Mouse (Mus musculus) spleen, adult 2 months (tissue): ENCODE results near the gene Arhgef2. TPM values are rescaled to one million over a fixed set of nuclear protein-coding genes. Genes with fewer than 3 reads are reported as not detected.

Experiments
- DNase-seq, 2 experiments: peaks; one replicate each; pipeline versions ENCODE4 v3.0.0 to v3.0.0-alpha.2; 2012 to 2021; ENCODE audit warnings: low spot score in 2 of 2, low read depth in 1 of 2
- H3K27ac ChIP-seq: fragments of 200-500 bp; 2 replicates; pipeline ENCODE4 v1.5.1; 2012; ENCODE audit warnings: low read length, inconsistent platforms; ENCODE audit not compliant: insufficient read depth
- H3K27me3 ChIP-seq: fragments of 200-500 bp; 2 replicates; pipeline ENCODE4 v1.6.1; 2012; ENCODE audit warnings: mild to moderate bottlenecking, moderate library complexity, low read length, inconsistent platforms; ENCODE audit not compliant: control insufficient read depth, insufficient read depth
- H3K36me3 ChIP-seq: fragments of 200-500 bp; 2 replicates; pipeline ENCODE4 v1.6.1; 2012; ENCODE audit warnings: mild to moderate bottlenecking, low read length, inconsistent platforms; ENCODE audit not compliant: control insufficient read depth, insufficient read depth
- H3K4me1 ChIP-seq: fragments of 200-500 bp; 2 replicates; pipeline ENCODE4 v1.6.1; 2011; ENCODE audit warnings: inconsistent platforms; ENCODE audit not compliant: control insufficient read depth, insufficient read depth, insufficient read length
- H3K4me3 ChIP-seq: fragments of 200-500 bp; 2 replicates; pipeline ENCODE4 v1.5.1; 2011; ENCODE audit warnings: mild to moderate bottlenecking, inconsistent platforms; ENCODE audit not compliant: insufficient read depth, insufficient read length; ENCODE audit errors: extremely low read depth
- CTCF ChIP-seq: fragments of 200-500 bp; IDR thresholded peaks from 2 replicates; pipeline ENCODE4 v1.5.1; 2011; ENCODE audit warnings: mild to moderate bottlenecking, inconsistent platforms; ENCODE audit not compliant: insufficient read depth, insufficient read length, insufficient replicate concordance; ENCODE audit errors: extremely low read depth
- POLR2A ChIP-seq: fragments of 200-500 bp; IDR thresholded peaks from 2 replicates; pipeline ENCODE4 v1.6.1; 2011; ENCODE audit warnings: low read depth, low read length, inconsistent platforms
- WGBS: fragments of 180-500 bp; shearing (Covaris S2); methylation state at CpG from one replicate; pipeline ENCODE4 v1.1.7; 2018; 5-methylcytosine and 5-hydroxymethylcytosine counted together
- polyA plus RNA-seq: library from polyadenylated mRNA; depleted of rRNA; stranded (reverse); fragments of >200 nt; gene quantifications from 2 replicates; pipeline ENCODE4 v1.2.3, GENCODE M21; 2012; rRNA removed

Arhgef2 gene
- polyA plus RNA-seq, 1 experiment, result 146 TPM

GRCm38 (mm10) chr3:88684980-88685941 is 79.5 kb downstream of the Arhgef2 start, which contains the start of gene Khdc4:
Gene Khdc4, plus strand, starts transcription at chr3:88685803.
- WGBS, result under 1% methylated on average over 47 of the region's 47 CpGs

DNA sequence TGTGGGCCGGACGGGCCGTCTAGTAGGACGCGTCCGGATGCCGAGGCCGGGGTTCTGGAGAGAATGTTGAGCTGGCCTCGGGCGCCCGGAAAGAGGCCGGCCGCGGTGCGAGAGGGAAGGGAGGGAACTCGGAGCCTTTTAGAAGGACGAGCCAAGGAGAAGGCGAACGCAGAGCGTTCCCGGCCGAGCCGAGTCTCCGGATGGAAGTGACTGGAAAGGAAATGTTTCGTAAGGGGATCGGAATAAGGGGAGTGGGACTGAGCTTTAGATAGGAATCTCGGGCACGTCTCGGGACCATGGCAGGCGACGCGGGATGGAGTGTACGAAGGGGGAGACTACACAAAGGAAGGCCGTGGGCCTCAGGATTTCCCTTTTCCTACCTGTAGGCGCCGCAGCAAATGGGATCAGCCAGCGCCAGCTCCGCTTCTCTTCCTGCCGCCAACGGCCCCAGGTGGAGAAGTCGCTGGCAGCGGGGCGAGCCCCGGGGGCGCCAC is 80.2 kb downstream of the Arhgef2 start:
- Histone ChIP-seq H3K27me3 (no peaks in the 10 kb centered on the region), H3K4me3 (peak overlapping the region; percentile 87), H3K36me3 (peaks cover 16% of the 10 kb centered on the region), H3K4me1 (peaks cover 8% of the 10 kb centered on the region; the same call in 1 of the 2 replicates), H3K27ac (peak overlapping the region; percentile 96)
- TF ChIP-seq POLR2A (no peak), CTCF (no peak)
- peak in 1 of 2 experiments; percentile 20 for DNase-seq
- under 1% methylated on average over 45 of the region's 45 CpGs for WGBS

More at GRCm38 (mm10) chr3:88684980-88685941, 79.5 kb downstream of the Arhgef2 start, which contains the start of gene Khdc4:
- peak; percentile 94 to 96 for DNase-seq
- Histone ChIP-seq H3K4me3 (peak within 1 kb of the TSS; percentile 87), H3K36me3 (peaks cover 10% of the 10 kb centered on the region), H3K4me1 (peaks cover 8% of the 10 kb centered on the region; the same call in 1 of the 2 replicates), H3K27ac (peak within 1 kb of the TSS; percentile 96), H3K27me3 (no peaks in the 10 kb centered on the region)
- TF ChIP-seq CTCF (no peak), POLR2A (peak; percentile 88)

GRCm38 (mm10) chr3:88686734-88687611 is 81.2 kb downstream of the Arhgef2 start:
- H3K27ac ChIP-seq, result no peak overlapping the region
- H3K36me3 ChIP-seq, result peaks cover 18% of the 10 kb centered on the region
- no peaks in the 10 kb centered on the region for H3K27me3 ChIP-seq
- peak overlapping the region; percentile 87; the same call in 1 of the 2 replicates for H3K4me3 ChIP-seq
- no peak for DNase-seq
- 39% methylated on average over 13 of the region's 13 CpGs for WGBS
- H3K4me1 ChIP-seq, result peaks cover 8% of the 10 kb centered on the region; the same call in 1 of the 2 replicates
- no peak for TF ChIP-seq POLR2A
- no peak for TF ChIP-seq CTCF

DNA sequence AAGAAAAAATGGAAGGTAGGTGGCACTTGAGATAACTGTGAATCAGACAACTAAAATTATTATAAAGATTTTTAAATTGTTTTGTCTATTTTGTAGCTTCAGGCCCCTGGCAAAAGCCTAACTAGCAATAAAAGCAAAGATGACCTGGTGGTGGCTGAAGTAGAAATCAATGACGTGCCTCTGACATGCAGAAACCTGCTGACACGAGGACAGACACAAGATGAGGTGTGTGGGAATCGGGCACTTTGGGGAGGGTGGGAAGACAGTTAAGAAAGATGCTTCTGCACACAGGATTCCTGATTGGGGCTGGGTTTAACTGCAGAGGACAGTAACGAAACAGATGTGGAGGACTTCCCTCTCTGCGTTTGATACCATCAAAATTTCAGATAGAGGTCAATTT is 83.3 kb downstream of the Arhgef2 start:
- Histone ChIP-seq H3K4me1 (peaks cover 8% of the 10 kb centered on the region; the same call in 1 of the 2 replicates), H3K4me3 (no peak overlapping the region), H3K36me3 (peaks cover 30% of the 10 kb centered on the region), H3K27ac (no peak overlapping the region), H3K27me3 (no peaks in the 10 kb centered on the region)
- TF ChIP-seq POLR2A, result no peak
- no peak for TF ChIP-seq CTCF
- WGBS, result 94% methylated on average over 5 of the region's 5 CpGs
- DNase-seq, result no peak

- Histone ChIP-seq H3K4me3 (no peak overlapping the region), H3K36me3 (peaks cover 67% of the 10 kb centered on the region), H3K4me1 (no peaks in the 10 kb centered on the region), H3K27ac (no peak overlapping the region), H3K27me3 (no peaks in the 10 kb centered on the region)
- DNase-seq, result no peak
- no peak for TF ChIP-seq POLR2A
- TF ChIP-seq CTCF, result no peak
Observed at GRCm38 (mm10) chr3:88695545-88695944, 89.8 kb downstream of the Arhgef2 start.

Other genes with a start within 250 kb of the Arhgef2 start
- gene Paqr6, start 241.4 kb upstream of the Arhgef2 start, polyA plus RNA-seq, result 4.3 and 4.4 TPM in 2 replicates
- 0.21 and 0.27 TPM in 2 replicates for gene Bglap3, start 233.2 kb upstream of the Arhgef2 start, polyA plus RNA-seq
- not detected in 2 replicates for gene Bglap2, start 227.3 kb upstream of the Arhgef2 start, polyA plus RNA-seq
- 0.41 and 0.43 TPM in 2 replicates for gene Bglap, start 221.5 kb upstream of the Arhgef2 start, polyA plus RNA-seq
- 67.6 and 105 TPM in 2 replicates for gene Pmf1, start 195.6 kb upstream of the Arhgef2 start, polyA plus RNA-seq
- gene Slc25a44, start 180.8 kb upstream of the Arhgef2 start, polyA plus RNA-seq, result 13.9 and 17.1 TPM in 2 replicates
- 54.3 and 67.0 TPM in 2 replicates for gene Sema4a, start 144.8 kb upstream of the Arhgef2 start, polyA plus RNA-seq
- gene Lmna, start 96.0 kb upstream of the Arhgef2 start, polyA plus RNA-seq, result 51.3 and 72.3 TPM in 2 replicates
- gene Mex3a, start 73.6 kb upstream of the Arhgef2 start, polyA plus RNA-seq, result 1.00 and 1.0 TPM in 2 replicates
- gene Rab25, start 57.7 kb upstream of the Arhgef2 start, polyA plus RNA-seq, result 1.0 and 1.3 TPM in 2 replicates
- gene Lamtor2, start 52.9 kb upstream of the Arhgef2 start, polyA plus RNA-seq, result 104 and 141 TPM in 2 replicates
- gene Ubqln4, start 52.2 kb upstream of the Arhgef2 start, polyA plus RNA-seq, result 32.5 and 33.7 TPM in 2 replicates
- 77.2 and 88.7 TPM in 2 replicates for gene Ssr2, start 30.1 kb upstream of the Arhgef2 start, polyA plus RNA-seq
- not detected in 2 replicates for gene Rxfp4, start 47.2 kb downstream of the Arhgef2 start, polyA plus RNA-seq
- gene Khdc4, start 79.8 kb downstream of the Arhgef2 start, polyA plus RNA-seq, result 36.0 and 40.5 TPM in 2 replicates
- gene Rit1, start 110.9 kb downstream of the Arhgef2 start, polyA plus RNA-seq, result 28.3 and 32.9 TPM in 2 replicates
- 3.6 and 5.0 TPM in 2 replicates for gene Syt11, start 169.2 kb downstream of the Arhgef2 start, polyA plus RNA-seq
- 13.6 and 14.2 TPM in 2 replicates for gene Gon4l, start 229.3 kb downstream of the Arhgef2 start, polyA plus RNA-seq